Mouse (Mus musculus) C2C12 (cell line): ENCODE results near the gene Olfm1.

Source experiments
- CTCF ChIP-seq: IDR thresholded peaks from one replicate; pipeline ENCODE4 v1.5.1; 2011; ENCODE audit not compliant: control insufficient read depth, insufficient read depth, insufficient read length
- MAX ChIP-seq: IDR thresholded peaks from one replicate; pipeline ENCODE4 v1.6.1; 2011; ENCODE audit warnings: mild to moderate bottlenecking, control low read depth
- USF1 ChIP-seq: IDR thresholded peaks from one replicate; pipeline ENCODE4 v1.6.1; 2011; ENCODE audit warnings: low read depth, mild to moderate bottlenecking, control low read depth, moderate library complexity

DNA sequence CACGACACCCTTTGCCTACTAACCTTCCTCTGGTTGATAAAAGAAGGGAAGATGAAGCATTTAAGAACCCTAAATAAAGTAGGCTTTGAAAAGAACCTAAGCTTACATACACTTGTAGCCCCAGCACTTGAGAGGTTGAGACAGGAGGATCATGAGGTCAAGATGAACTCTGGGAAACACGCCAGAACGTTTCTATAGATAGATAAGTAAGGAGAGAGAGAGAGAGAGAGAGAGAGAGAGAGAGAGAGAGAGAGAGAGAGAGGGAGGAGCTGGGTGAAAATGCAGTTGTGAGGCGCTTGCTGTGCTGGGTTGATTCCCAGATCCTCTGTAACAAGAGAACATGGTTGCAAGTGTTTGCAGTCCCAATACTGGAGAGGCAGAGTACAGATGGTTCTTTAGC, 46.1 kb upstream of the Olfm1 start:
- TF ChIP-seq USF1 (no peak), CTCF (no peak), MAX (no peak)
